24 mouse cellular contexts compared by ENCODE assay signal in the genomic region with DNA sequence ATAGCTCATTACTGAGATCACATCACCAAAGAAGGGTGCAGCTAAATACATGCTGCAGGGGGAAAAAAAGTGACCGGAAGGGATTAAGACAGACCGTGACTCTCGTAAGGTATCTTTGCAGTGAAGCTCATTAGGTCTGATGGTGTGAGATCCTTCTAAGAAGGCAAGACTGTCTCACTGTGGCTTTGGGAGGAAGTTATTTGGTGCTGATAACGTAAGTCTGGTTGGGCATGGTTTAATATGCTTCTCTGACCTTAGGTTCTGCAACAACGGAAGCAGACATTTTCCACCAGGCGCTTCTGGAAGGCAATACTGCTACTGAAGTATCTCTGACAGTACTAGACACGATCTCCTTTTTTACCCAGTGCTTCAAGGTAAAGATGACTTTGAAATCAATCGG.
"Had no signal": no experiment of that assay in that cellular context is flagged by ENCODE, and none has a peak within 500 bp of the region (broad histone marks: within the 10 kb centered on the region; RNA-seq: fewer than 3 reads in every experiment).

No protein-coding gene starts in this region.

- H3K4me3 ChIP-seq: heart, embryonic 10.5 days; heart, embryonic 12.5 days; hindbrain, embryonic 10.5 days; hindbrain, embryonic 12.5 days; kidney, embryonic 15.5 days; limb, embryonic 13.5 days; limb, embryonic 15.5 days had no signal

- H3K27ac ChIP-seq: heart, embryonic 10.5 days; hindbrain, embryonic 10.5 days; hindbrain, embryonic 12.5 days; hindbrain, embryonic 14.5 days; kidney, embryonic 15.5 days; kidney, postnatal 0 days; limb, embryonic 13.5 days; limb, embryonic 15.5 days had no signal

- H3K4me1 ChIP-seq: heart, embryonic 10.5 days; heart, embryonic 12.5 days; hindbrain, embryonic 10.5 days; hindbrain, embryonic 12.5 days; kidney, embryonic 15.5 days; limb, embryonic 13.5 days; limb, embryonic 15.5 days had no signal

- DNase-seq: gastrocnemius, postnatal 14 days; gastrocnemius, postnatal 36 days; heart, adult 18-20 months; heart, postnatal 10 days; heart, postnatal 4 days; kidney, adult 11 months; kidney, adult 2 months; kidney, adult 9 months; kidney, postnatal 14 days; kidney, postnatal 36 days; layer of hippocampus, adult 9-11 months; layer of hippocampus, postnatal 36 days; left cerebral cortex, postnatal 4 days had no signal

- H3K9ac ChIP-seq: heart, embryonic 12.5 days; hindbrain, embryonic 12.5 days; hindbrain, embryonic 14.5 days; kidney, embryonic 15.5 days; limb, embryonic 13.5 days; limb, embryonic 15.5 days had no signal

- H3K9me3 ChIP-seq: heart, embryonic 10.5 days; heart, embryonic 12.5 days; hindbrain, embryonic 10.5 days; hindbrain, embryonic 12.5 days; kidney, embryonic 15.5 days; limb, embryonic 13.5 days; limb, embryonic 15.5 days had no signal

- H3K4me2 ChIP-seq: heart, embryonic 12.5 days; hindbrain, embryonic 12.5 days; hindbrain, embryonic 14.5 days; kidney, embryonic 15.5 days; limb, embryonic 13.5 days; limb, embryonic 15.5 days had no signal

- H3K36me3 ChIP-seq: kidney, embryonic 15.5 days; limb, embryonic 13.5 days had no signal

- H3K27me3 ChIP-seq: heart, embryonic 12.5 days; hindbrain, embryonic 12.5 days; kidney, embryonic 15.5 days; limb, embryonic 13.5 days; limb, embryonic 15.5 days had no signal

- ATAC-seq: hindbrain, embryonic 16.5 days; inflammation-experienced regulatory T-cells, adult 6 months had no signal
